Mouse (Mus musculus) liver, embryonic 14.5 days (tissue): ENCODE measurements around the gene Gtf2ird1.

Experiments
- CTCF ChIP-seq: IDR thresholded peaks from 2 replicates; pipeline ENCODE4 v1.5.1; 2016; ENCODE audit warnings: antibody characterized with exemption, low read depth, control low read depth
- EP300 ChIP-seq: IDR thresholded peaks from 2 replicates; pipeline ENCODE4 v1.6.1; 2016; ENCODE audit warnings: antibody characterized with exemption, low read depth

DNA sequence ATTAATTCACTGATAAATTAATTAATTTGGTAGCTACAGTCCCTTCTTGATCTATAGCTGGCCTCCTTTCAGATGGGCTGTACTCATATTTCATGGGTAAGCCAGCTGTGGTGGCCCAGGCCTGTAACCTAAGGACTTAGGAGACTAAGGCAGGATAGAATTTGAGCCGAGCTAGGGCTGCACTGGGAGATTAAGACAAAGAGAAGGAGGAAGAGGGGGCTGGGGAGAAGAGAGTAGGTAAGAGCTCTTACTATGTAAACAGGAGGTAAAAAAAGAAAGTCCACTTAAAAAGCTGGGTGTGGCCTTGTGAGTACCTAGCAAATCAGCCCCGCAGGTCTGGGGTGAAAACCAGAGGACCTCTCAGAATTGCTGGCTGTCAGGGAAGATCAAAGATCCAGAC lies 132.6 kb downstream of the Gtf2ird1 start:
- TF ChIP-seq CTCF (no peak), EP300 (no peak)
